Mouse (Mus musculus) cerebellum, adult 2 months (tissue): ENCODE data around the gene Meis2. TPM values are rescaled to one million over a fixed set of nuclear protein-coding genes. Genes with fewer than 3 reads are reported as not detected.

ENCODE experiments used
- DNase-seq, 2 experiments: peaks; one replicate each; pipeline ENCODE4 v3.0.0; 2021
- H3K27ac ChIP-seq: fragments of 200-500 bp; 2 replicates; pipeline ENCODE4 v1.5.1; 2012; ENCODE audit warnings: low read length, control low read depth, inconsistent platforms; ENCODE audit not compliant: insufficient read depth
- H3K27me3 ChIP-seq: fragments of 200-500 bp; 2 replicates; pipeline ENCODE4 v1.6.1; 2012; ENCODE audit warnings: inconsistent platforms, mild to moderate bottlenecking, low read length, moderate library complexity; ENCODE audit not compliant: control insufficient read depth, insufficient read depth
- H3K4me1 ChIP-seq: fragments of 200-500 bp; 2 replicates; pipeline ENCODE4 v1.6.1; 2011; ENCODE audit warnings: low read length; ENCODE audit not compliant: control insufficient read depth, insufficient read depth
- H3K4me3 ChIP-seq: fragments of 200-500 bp; replicated peaks from 2 replicates; pipeline ENCODE3; 2011; ENCODE audit warnings: mild to moderate bottlenecking, low read depth, low read length, control low read depth; ENCODE audit not compliant: insufficient read depth
- CTCF ChIP-seq: fragments of 200-500 bp; IDR thresholded peaks from 2 replicates; pipeline ENCODE4 v1.5.1; 2011; ENCODE audit warnings: low read depth, mild to moderate bottlenecking, control low read depth, low read length, moderate library complexity, borderline replicate concordance; ENCODE audit not compliant: insufficient read depth
- POLR2A ChIP-seq: fragments of 200-500 bp; IDR thresholded peaks from 2 replicates; pipeline ENCODE4 v1.6.1; 2011; ENCODE audit warnings: low read length, control low read depth, borderline replicate concordance; ENCODE audit not compliant: insufficient read depth
- WGBS: fragments of 180-500 bp; shearing (Covaris S2); methylation state at CpG from one replicate; pipeline ENCODE4 v1.1.7; 2018; 5-methylcytosine and 5-hydroxymethylcytosine counted together
- polyA plus RNA-seq: library from polyadenylated mRNA; depleted of rRNA; stranded (reverse); fragments of >200 nt; gene quantifications from 2 replicates; pipeline ENCODE4 v1.2.3, GENCODE M21; 2012

Gene Meis2
- polyA plus RNA-seq, 1 experiment, result 58.7 TPM

- Histone ChIP-seq H3K4me1 (no peaks in the 10 kb centered on the region), H3K27ac (no peak overlapping the region), H3K4me3 (no peak overlapping the region), H3K27me3 (no peaks in the 10 kb centered on the region; the same call in 1 of the 2 replicates)
- no peak for DNase-seq
- TF ChIP-seq POLR2A, result no peak
- no peak for TF ChIP-seq CTCF
- 81% methylated on average over 5 of the region's 5 CpGs for WGBS
These were observed 11.7 kb downstream of the Meis2 start for GRCm38 (mm10) chr2:116053931-116054330.

GRCm38 (mm10) chr2:116052688-116053421, 12.8 kb downstream of the Meis2 start:
- Histone ChIP-seq H3K27me3 (no peaks in the 10 kb centered on the region; the same call in 1 of the 2 replicates), H3K4me3 (no peak overlapping the region), H3K4me1 (no peaks in the 10 kb centered on the region), H3K27ac (no peak overlapping the region)
- TF ChIP-seq POLR2A (no peak), CTCF (no peak)
- no peak for DNase-seq

GRCm38 (mm10) chr2:116051906-116052614, 13.6 kb downstream of the Meis2 start:
- 40% methylated on average over 9 of the region's 9 CpGs for WGBS
- no peak for TF ChIP-seq POLR2A
- TF ChIP-seq CTCF, result no peak
- no peak for DNase-seq
- H3K4me3 ChIP-seq, result no peak overlapping the region
- H3K27ac ChIP-seq, result no peak overlapping the region
- H3K27me3 ChIP-seq, result no peaks in the 10 kb centered on the region; the same call in 1 of the 2 replicates
- H3K4me1 ChIP-seq, result no peaks in the 10 kb centered on the region

- no peak overlapping the region for H3K27ac ChIP-seq
- TF ChIP-seq CTCF (no peak), POLR2A (no peak)
- 90% methylated on average over 9 of the region's 9 CpGs for WGBS
- no peak overlapping the region for H3K4me3 ChIP-seq
- no peaks in the 10 kb centered on the region for H3K4me1 ChIP-seq
- no peak for DNase-seq
- H3K27me3 ChIP-seq, result no peaks in the 10 kb centered on the region; the same call in 1 of the 2 replicates
These were observed 15.9 kb downstream of the Meis2 start for GRCm38 (mm10) chr2:116049710-116050109.

- TF ChIP-seq CTCF (no peak), POLR2A (no peak)
- WGBS, result 81% methylated on average over 8 of the region's 8 CpGs
- Histone ChIP-seq H3K27ac (no peak overlapping the region), H3K27me3 (no peaks in the 10 kb centered on the region), H3K4me3 (no peak overlapping the region), H3K4me1 (no peaks in the 10 kb centered on the region)
- no peak for DNase-seq
These were observed 18.3 kb downstream of the Meis2 start for GRCm38 (mm10) chr2:116047365-116047764.

GRCm38 (mm10) chr2:116045048-116045447, 20.6 kb downstream of the Meis2 start:
- WGBS, result 9% methylated on average over 7 of the region's 7 CpGs
- DNase-seq, result no peak
- no peak for TF ChIP-seq CTCF
- TF ChIP-seq POLR2A, result no peak
- Histone ChIP-seq H3K4me1 (no peaks in the 10 kb centered on the region), H3K27ac (no peak overlapping the region), H3K27me3 (no peaks in the 10 kb centered on the region), H3K4me3 (no peak overlapping the region)

- WGBS, result 58% methylated on average over 12 of the region's 12 CpGs
- H3K27me3 ChIP-seq, result no peaks in the 10 kb centered on the region
- TF ChIP-seq POLR2A (no peak), CTCF (no peak)
- DNase-seq, result no peak
- no peak overlapping the region for H3K4me3 ChIP-seq
- H3K4me1 ChIP-seq, result no peaks in the 10 kb centered on the region
- no peak overlapping the region for H3K27ac ChIP-seq
These were observed 22.5 kb downstream of the Meis2 start for GRCm38 (mm10) chr2:116042934-116043698.
